Mouse (Mus musculus) MEL (cell line): ENCODE results near the gene Catsperg1. TPM values are rescaled to one million over a fixed set of nuclear protein-coding genes. Genes with fewer than 3 reads are reported as not detected.

Experiments
- DNase-seq: peaks from one replicate; pipeline ENCODE4 v3.0.0; 2011; ENCODE audit warnings: low read depth, low spot score
- H3K27ac ChIP-seq: 2 replicates; pipeline ENCODE4 v1.5.1; 2012; ENCODE audit warnings: low read depth, mild to moderate bottlenecking, control low read depth, low read length, moderate library complexity; ENCODE audit not compliant: control insufficient read depth
- H3K27me3 ChIP-seq, 2 experiments: fragments of 150-350 bp in 1 of 2; sonication (generic) in 1 of 2; 2 replicates each; pipeline ENCODE4 v1.6.1; 2012; ENCODE audit warnings: low read length in 2 of 2, mild to moderate bottlenecking in 2 of 2, improper control_type of control experiment in 1 of 2, moderate library complexity in 1 of 2; ENCODE audit not compliant: insufficient read depth in 2 of 2, control insufficient read depth in 1 of 2
- H3K36me3 ChIP-seq, 2 experiments: 2 replicates each; pipeline ENCODE4 v1.6.1; 2012 to 2014; ENCODE audit warnings: low read length in 2 of 2, improper control_type of control experiment in 1 of 2, inconsistent platforms in 1 of 2, mild to moderate bottlenecking in 1 of 2; ENCODE audit not compliant: insufficient read depth in 2 of 2, control insufficient read depth in 1 of 2
- H3K4me1 ChIP-seq, 2 experiments: fragments of 150-350 bp in 1 of 2; sonication (generic) in 1 of 2; 2 replicates each; pipeline ENCODE4 v1.6.1; 2012; ENCODE audit warnings: low read length in 2 of 2, improper control_type of control experiment in 1 of 2, mild to moderate bottlenecking in 1 of 2; ENCODE audit not compliant: insufficient read depth in 2 of 2, control insufficient read depth in 1 of 2
- H3K4me3 ChIP-seq, 2 experiments: fragments of 150-350 bp in 1 of 2; sonication (generic) in 1 of 2; 2 replicates each; pipeline ENCODE4 v1.5.1; 2012; ENCODE audit warnings: low read depth in 2 of 2, low read length in 2 of 2, mild to moderate bottlenecking in 2 of 2, moderate library complexity in 2 of 2, control low read depth in 1 of 2, improper control_type of control experiment in 1 of 2; ENCODE audit not compliant: control insufficient read depth in 1 of 2, insufficient read depth in 1 of 2
- H3K79me2 ChIP-seq: 2 replicates; pipeline ENCODE4 v1.6.1; 2012; ENCODE audit warnings: mild to moderate bottlenecking, low read length, moderate library complexity; ENCODE audit not compliant: control insufficient read depth, poor library complexity, insufficient read depth
- H3K9ac ChIP-seq: 2 replicates; pipeline ENCODE4 v1.6.1; 2012; ENCODE audit warnings: low read depth, mild to moderate bottlenecking, control low read depth, low read length, moderate library complexity; ENCODE audit not compliant: control insufficient read depth, poor library complexity, severe bottlenecking
- H3K9me3 ChIP-seq: fragments of 150-350 bp; sonication (generic); replicated peaks from 2 replicates; pipeline ENCODE4 v1.6.1; 2012; ENCODE audit warnings: mild to moderate bottlenecking, low read length, improper control_type of control experiment, moderate library complexity; ENCODE audit not compliant: insufficient read depth
- BHLHE40 ChIP-seq: IDR thresholded peaks from 2 replicates; pipeline ENCODE4 v1.6.1; 2012; ENCODE audit warnings: low read depth, mild to moderate bottlenecking, inconsistent platforms, low read length, improper control_type of control experiment, borderline replicate concordance
- CHD1 ChIP-seq: IDR thresholded peaks from 2 replicates; pipeline ENCODE4 v1.6.1; 2012; ENCODE audit warnings: low read depth, mild to moderate bottlenecking, inconsistent platforms, low read length, improper control_type of control experiment
- CTCF ChIP-seq, 3 experiments: IDR thresholded peaks in 2 of 3; conservative IDR thresholded peaks in 1 of 3; 2 replicates each; pipeline ENCODE4 v1.5.1; 2011 to 2012; ENCODE audit warnings: low read length in 3 of 3, low read depth in 2 of 3, mild to moderate bottlenecking in 2 of 3, improper control_type of control experiment in 1 of 3, inconsistent platforms in 1 of 3, mixed read lengths in 1 of 3, moderate library complexity in 1 of 3; ENCODE audit not compliant: control insufficient read depth in 1 of 3, insufficient read depth in 1 of 3, poor library complexity in 1 of 3, severe bottlenecking in 1 of 3
- E2F4 ChIP-seq: IDR thresholded peaks from 2 replicates; pipeline ENCODE4 v1.6.1; 2011; ENCODE audit warnings: low read depth, low read length, improper control_type of control experiment, borderline replicate concordance
- ELF1 ChIP-seq: IDR thresholded peaks from 2 replicates; pipeline ENCODE4 v1.6.1; 2014; ENCODE audit warnings: low read depth, mild to moderate bottlenecking, inconsistent platforms, low read length, improper control_type of control experiment, moderate library complexity
- HCFC1 ChIP-seq: IDR thresholded peaks from 2 replicates; pipeline ENCODE4 v1.6.1; 2012; ENCODE audit warnings: low read depth, mild to moderate bottlenecking, inconsistent platforms, low read length, improper control_type of control experiment, moderate library complexity
- KAT2A ChIP-seq: conservative IDR thresholded peaks from 2 replicates; pipeline ENCODE4 v1.6.1; 2012; ENCODE audit warnings: low read depth, low read length, improper control_type of control experiment, inconsistent platforms
- MAX ChIP-seq: IDR thresholded peaks from 2 replicates; pipeline ENCODE4 v1.6.1; 2011; ENCODE audit warnings: low read length, improper control_type of control experiment
- MEF2A ChIP-seq: IDR thresholded peaks from 2 replicates; pipeline ENCODE4 v1.6.1; 2014; ENCODE audit warnings: low read depth, mild to moderate bottlenecking, inconsistent platforms, low read length, improper control_type of control experiment; ENCODE audit not compliant: poor library complexity, insufficient replicate concordance, severe bottlenecking; ENCODE audit errors: extremely low read depth
- MXI1 ChIP-seq: IDR thresholded peaks from 2 replicates; pipeline ENCODE4 v1.6.1; 2011; ENCODE audit warnings: mild to moderate bottlenecking, low read depth, low read length, improper control_type of control experiment
- MYB ChIP-seq: IDR thresholded peaks from 2 replicates; pipeline ENCODE4 v1.6.1; 2011; ENCODE audit warnings: mild to moderate bottlenecking, low read depth, low read length, improper control_type of control experiment
- MYC ChIP-seq: IDR thresholded peaks from 2 replicates; pipeline ENCODE4 v1.6.1; 2011; ENCODE audit warnings: low read depth, mild to moderate bottlenecking, low read length, improper control_type of control experiment, moderate library complexity
- NELFE ChIP-seq: IDR thresholded peaks from 2 replicates; pipeline ENCODE4 v1.6.1; 2011; ENCODE audit warnings: low read depth, low read length, improper control_type of control experiment
- NRF1 ChIP-seq: IDR thresholded peaks from 2 replicates; pipeline ENCODE4 v1.6.1; 2014; ENCODE audit warnings: low read depth, mild to moderate bottlenecking, inconsistent platforms, low read length, improper control_type of control experiment, moderate library complexity; ENCODE audit not compliant: poor library complexity, insufficient read depth, severe bottlenecking
- POLR2A ChIP-seq, 2 experiments: IDR thresholded peaks; 2 replicates each; pipeline ENCODE4 v1.6.1; 2011 to 2012; ENCODE audit warnings: low read length in 2 of 2, mild to moderate bottlenecking in 2 of 2, control low read depth in 1 of 2, improper control_type of control experiment in 1 of 2, low read depth in 1 of 2, moderate library complexity in 1 of 2; ENCODE audit not compliant: control insufficient read depth in 1 of 2, insufficient read depth in 1 of 2, poor library complexity in 1 of 2
- RAD21 ChIP-seq: IDR thresholded peaks from 2 replicates; pipeline ENCODE4 v1.6.1; 2011; ENCODE audit warnings: mild to moderate bottlenecking, low read depth, low read length, improper control_type of control experiment
- RCOR1 ChIP-seq: IDR thresholded peaks from 2 replicates; pipeline ENCODE4 v1.6.1; 2012; ENCODE audit warnings: low read depth, mild to moderate bottlenecking, inconsistent platforms, low read length, improper control_type of control experiment
- SIN3A ChIP-seq: IDR thresholded peaks from 2 replicates; pipeline ENCODE4 v1.6.1; 2012; ENCODE audit warnings: low read length, improper control_type of control experiment, inconsistent platforms
- SMC3 ChIP-seq: IDR thresholded peaks from 2 replicates; pipeline ENCODE4 v1.6.1; 2011; ENCODE audit warnings: low read depth, low read length, improper control_type of control experiment
- TCF12 ChIP-seq: IDR thresholded peaks from 2 replicates; pipeline ENCODE4 v1.6.1; 2014; ENCODE audit warnings: low read depth, mild to moderate bottlenecking, inconsistent platforms, low read length, improper control_type of control experiment, moderate library complexity
- UBTF ChIP-seq: IDR thresholded peaks from 2 replicates; pipeline ENCODE4 v1.6.1; 2012; ENCODE audit warnings: low read depth, mild to moderate bottlenecking, inconsistent platforms, low read length, improper control_type of control experiment, moderate library complexity, borderline replicate concordance; ENCODE audit not compliant: insufficient read depth
- USF1 ChIP-seq: IDR thresholded peaks from 2 replicates; pipeline ENCODE4 v1.6.1; 2014; ENCODE audit warnings: low read depth, mild to moderate bottlenecking, inconsistent platforms, low read length, improper control_type of control experiment, moderate library complexity
- USF2 ChIP-seq, 2 experiments: IDR thresholded peaks; 2 replicates each; pipeline ENCODE4 v1.6.1; 2011 to 2012; ENCODE audit warnings: improper control_type of control experiment in 2 of 2, low read length in 2 of 2, borderline replicate concordance in 1 of 2, inconsistent platforms in 1 of 2, low read depth in 1 of 2, mild to moderate bottlenecking in 1 of 2; ENCODE audit not compliant: insufficient read depth in 1 of 2
- ZC3H11A ChIP-seq: IDR thresholded peaks from 2 replicates; pipeline ENCODE4 v1.6.1; 2012; ENCODE audit warnings: low read depth, mild to moderate bottlenecking, inconsistent platforms, low read length, improper control_type of control experiment
- ZKSCAN1 ChIP-seq: IDR thresholded peaks from 2 replicates; pipeline ENCODE4 v1.6.1; 2012; ENCODE audit warnings: low read depth, mild to moderate bottlenecking, inconsistent platforms, low read length, improper control_type of control experiment, moderate library complexity
- ZNF384 ChIP-seq: IDR thresholded peaks from 2 replicates; pipeline ENCODE4 v1.6.1; 2012; ENCODE audit warnings: low read depth, mild to moderate bottlenecking, inconsistent platforms, low read length, improper control_type of control experiment
- polyA plus RNA-seq, 2 experiments: library from polyadenylated mRNA; stranded (reverse) in 1 of 2; unstranded in 1 of 2; fragments of >175 nt in 1 of 2; fragments of >200 nt in 1 of 2; gene quantifications; 2 replicates each; pipeline versions ENCODE4 v1.2.1 to v1.2.4; 2012; ENCODE audit warnings: low replicate concordance in 2 of 2, low read depth in 1 of 2; ENCODE audit not compliant: insufficient read length in 2 of 2, insufficient read depth in 1 of 2, missing spikeins in 1 of 2
- total RNA-seq: library from RNA; depleted of rRNA; stranded (reverse); fragments of 300-350 nt; gene quantifications from 2 replicates; pipeline ENCODE4 v1.2.3, GENCODE M21; 2012

The Catsperg1 gene
- total and polyA plus RNA-seq, 3 experiments: 0.23 to 0.31 TPM; not detected in 1

- H3K9ac ChIP-seq: no peak overlapping the region
- no peak for DNase-seq
Observed at GRCm38 (mm10) chr7:29158264-29158663, 55.6 kb downstream of the Catsperg1 start.

GRCm38 (mm10) chr7:29155838-29156782 is 57.7 kb downstream of the Catsperg1 start, which contains the start of gene Fam98c:
Fam98c (minus strand) TSS chr7:29156234.
- 0 out of 2 replicates have a peak, but pooled peaks have one; percentile 21 for TF ChIP-seq ZNF384
- TF ChIP-seq UBTF: no peak
- 0 out of 2 replicates have a peak, but pooled peaks have one; percentile 49 for TF ChIP-seq MYC
- TF ChIP-seq NELFE: peak; percentile 58; the same call in 1 of the 2 replicates
- TF ChIP-seq E2F4: no peak
- TF ChIP-seq MAX: peak; percentile 73
- peak; percentile 39; the same call in 1 of the 2 replicates for TF ChIP-seq USF1
- peak; percentile 47; the same call in 1 of the 2 replicates for TF ChIP-seq NRF1
- TF ChIP-seq TCF12: no peak
- TF ChIP-seq RCOR1: peak; percentile 20; the same call in 1 of the 2 replicates
- TF ChIP-seq USF2 (IDR thresholded peaks at IDR 0.05; ENCODE audit: borderline replicate concordance in 1 of 2, insufficient read depth in 1 of 2, low read depth in 1 of 2, low read length in 2 of 2): no peak
- peak; percentile 48 for TF ChIP-seq SIN3A
- TF ChIP-seq BHLHE40: no peak
- no peak for TF ChIP-seq RAD21
- 0 out of 2 replicates have a peak, but pooled peaks have one; percentile 48 for TF ChIP-seq HCFC1
- TF ChIP-seq MXI1: peak; percentile 72
- no peak for TF ChIP-seq MYB
- TF ChIP-seq KAT2A: no peak
- peak; percentile 48 to 67; a peak in 2 of 4 replicates for TF ChIP-seq POLR2A (IDR thresholded peaks at IDR 0.05; ENCODE audit: control insufficient read depth in 1 of 2, insufficient read depth in 1 of 2, low read depth in 1 of 2, low read length in 2 of 2, poor library complexity in 1 of 2)
- peak in 1 of 3 experiments; percentile 15; a peak in 1 of 6 replicates for TF ChIP-seq CTCF (IDR thresholded peaks at IDR 0.05 in 2 of 3, conservative IDR thresholded peaks at IDR 0.05 in 1 of 3; ENCODE audit: control insufficient read depth in 1 of 3, insufficient read depth in 1 of 3, low read depth in 2 of 3, low read length in 3 of 3, poor library complexity in 1 of 3, severe bottlenecking in 1 of 3)
- TF ChIP-seq ZKSCAN1: no peak
- TF ChIP-seq CHD1: no peak
- H3K27ac ChIP-seq: peak within 1 kb of the TSS; percentile 8
- peak within 1 kb of the TSS; percentile 72 for H3K9ac ChIP-seq
- no peaks in the 10 kb centered on the region for H3K27me3 ChIP-seq
- no peaks in the 10 kb centered on the region; a peak in 1 of 4 replicates for H3K36me3 ChIP-seq
- H3K79me2 ChIP-seq: no peaks in the 10 kb centered on the region; the same call in 1 of the 2 replicates
- H3K9me3 ChIP-seq: no peaks in the 10 kb centered on the region
- peak within 1 kb of the TSS; percentile 75 to 80 for H3K4me3 ChIP-seq
- peak; percentile 95 for DNase-seq
- H3K4me1 ChIP-seq: peaks cover 0 to 11% of the 10 kb centered on the region in 2 experiments; a peak in 1 of 4 replicates

More at GRCm38 (mm10) chr7:29158264-29158663, 55.6 kb downstream of the Catsperg1 start:
- H3K79me2 ChIP-seq: no peaks in the 10 kb centered on the region; the same call in 1 of the 2 replicates
- H3K27me3 ChIP-seq: no peaks in the 10 kb centered on the region
- H3K4me1 ChIP-seq: peaks cover 0 to 11% of the 10 kb centered on the region in 2 experiments; a peak in 1 of 4 replicates
- no peaks in the 10 kb centered on the region for H3K9me3 ChIP-seq
- TF ChIP-seq ZC3H11A (no peak), ELF1 (no peak), SMC3 (no peak), MEF2A (no peak), MXI1 (no peak), USF2 (IDR thresholded peaks at IDR 0.05; ENCODE audit: borderline replicate concordance in 1 of 2, insufficient read depth in 1 of 2, low read depth in 1 of 2, low read length in 2 of 2) (no peak), SIN3A (no peak), CHD1 (no peak), RAD21 (no peak)
- TF ChIP-seq, all 39 proteins: peak for 0
- Histone ChIP-seq H3K4me3 (no peak overlapping the region), H3K36me3 (no peaks in the 10 kb centered on the region; a peak in 1 of 4 replicates), H3K27ac (no peak overlapping the region)
